Mouse (Mus musculus): ENCODE data around the gene Gmnc. TPM values are rescaled to one million over a fixed set of nuclear protein-coding genes. Genes with fewer than 3 reads are reported as not detected.

The Gmnc gene
- polyA plus RNA-seq (2015; fragmentation: Nextera tagmentation; extraction: Ambion mirVana): 0.44 and 0.77 TPM in 2 replicates

DNA sequence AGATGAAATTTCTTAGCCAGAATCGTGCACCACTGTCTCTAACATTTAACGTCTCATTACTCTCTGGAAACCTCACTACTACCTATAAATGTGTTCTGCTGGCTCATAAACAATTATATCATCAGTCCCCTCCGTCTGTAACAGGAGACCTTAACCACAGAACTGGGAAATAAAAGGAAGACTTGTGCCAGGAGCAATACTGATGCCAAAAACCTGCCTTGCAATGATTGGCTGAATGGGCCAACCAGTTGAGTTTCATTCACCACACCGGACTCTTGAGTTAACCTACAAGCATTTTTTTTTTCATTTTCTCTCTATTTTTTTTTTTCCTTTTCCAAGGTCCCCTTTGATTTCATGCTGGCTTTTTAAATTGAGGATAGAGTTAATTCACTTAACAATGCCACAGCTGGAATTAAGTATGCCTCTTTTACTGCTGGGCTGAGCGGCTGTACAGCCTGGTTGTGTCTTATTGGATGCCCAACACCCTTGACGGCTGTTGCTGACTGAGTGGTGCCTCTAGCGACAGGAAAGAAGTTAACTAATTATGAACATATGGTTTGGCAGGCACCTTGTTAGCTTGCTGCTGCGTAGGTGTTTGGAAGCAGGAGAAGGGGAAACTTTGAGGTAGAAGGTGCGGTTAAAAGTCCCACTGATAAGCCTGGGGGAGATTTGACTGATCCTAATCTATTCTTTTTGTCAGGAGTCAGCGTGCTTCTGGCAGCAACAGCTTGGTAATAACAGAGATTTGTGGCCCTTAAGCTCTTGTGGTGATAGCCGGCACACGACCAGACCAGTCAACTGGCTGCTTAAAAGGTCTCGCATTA, at the start of gene Gmnc:
Gene Gmnc (minus strand): TSS at position 176 of the 824 bp plus-strand sequence.
- Histone ChIP-seq H3K4me2 (no peak within 1 kb of the TSS), H3K36me3 (no peaks in the 10 kb centered on the region), H3K4me1 (no peaks in the 10 kb centered on the region), H3K9me3 (no peaks in the 10 kb centered on the region), H3K27ac (no peak within 1 kb of the TSS), H3K9ac (no peak within 1 kb of the TSS), H3K4me3 (no peak within 1 kb of the TSS), H3K27me3 (no peaks in the 10 kb centered on the region)
- ATAC-seq (ENCODE audit: borderline replicate concordance, extremely low read depth, low FRiP score, low TSS enrichment): no peak
- 55% methylated on average over 13 of the region's 13 CpGs for WGBS

DNA sequence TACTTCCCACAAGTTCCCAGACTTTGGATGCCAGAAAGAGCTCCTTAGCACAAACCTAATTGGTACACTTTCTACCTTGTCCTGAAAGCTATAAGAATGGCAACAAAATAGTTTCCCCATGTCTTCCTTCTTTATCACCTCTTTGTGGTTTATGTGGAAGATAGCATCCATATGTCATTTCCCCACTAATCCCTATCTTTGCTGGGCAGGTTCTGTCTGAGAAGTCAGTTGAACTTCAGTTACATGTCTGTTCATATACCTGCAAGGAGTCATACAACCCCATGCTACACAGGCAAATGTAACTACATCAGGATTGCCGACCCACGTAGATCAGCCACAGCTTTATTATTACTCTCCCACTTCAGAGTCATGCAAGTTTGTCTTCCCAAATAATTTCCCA, 35.8 kb upstream of the Gmnc start:
- H3K27me3 ChIP-seq: no peaks in the 10 kb centered on the region
- H3K4me3 ChIP-seq: no peak overlapping the region
- H3K4me2 ChIP-seq: no peak overlapping the region
- H3K9ac ChIP-seq: no peak overlapping the region
- H3K36me3 ChIP-seq: no peaks in the 10 kb centered on the region
- H3K4me1 ChIP-seq: no peaks in the 10 kb centered on the region
- H3K9me3 ChIP-seq: no peaks in the 10 kb centered on the region
- ATAC-seq (ENCODE audit: borderline replicate concordance, extremely low read depth, low FRiP score, low TSS enrichment): no peak
- 97% methylated on average over 2 of the region's 2 CpGs for WGBS
- H3K27ac ChIP-seq: no peak overlapping the region

GRCm38 (mm10) chr16:27026226-27026625, 34.8 kb upstream of the Gmnc start:
- ATAC-seq (ENCODE audit: borderline replicate concordance, extremely low read depth, low FRiP score, low TSS enrichment): no peak
- Histone ChIP-seq H3K4me3 (no peak overlapping the region), H3K9me3 (no peaks in the 10 kb centered on the region), H3K9ac (no peak overlapping the region), H3K4me2 (no peak overlapping the region), H3K36me3 (no peaks in the 10 kb centered on the region), H3K27me3 (no peaks in the 10 kb centered on the region), H3K27ac (no peak overlapping the region), H3K4me1 (no peaks in the 10 kb centered on the region)
- WGBS: 60% methylated on average over 4 of the region's 4 CpGs

GRCm38 (mm10) chr16:27022746-27023145, 31.3 kb upstream of the Gmnc start:
- H3K27ac ChIP-seq: no peak overlapping the region
- no peaks in the 10 kb centered on the region for H3K4me1 ChIP-seq
- no peak overlapping the region for H3K4me3 ChIP-seq
- no peak for ATAC-seq (ENCODE audit: borderline replicate concordance, extremely low read depth, low FRiP score, low TSS enrichment)
- H3K9ac ChIP-seq: no peak overlapping the region
- no peaks in the 10 kb centered on the region for H3K9me3 ChIP-seq
- H3K27me3 ChIP-seq: no peaks in the 10 kb centered on the region
- H3K4me2 ChIP-seq: no peak overlapping the region
- no peaks in the 10 kb centered on the region for H3K36me3 ChIP-seq
- WGBS: 76% methylated on average over 2 of the region's 2 CpGs

- Histone ChIP-seq H3K9me3 (no peaks in the 10 kb centered on the region), H3K9ac (no peak overlapping the region), H3K36me3 (no peaks in the 10 kb centered on the region), H3K4me1 (no peaks in the 10 kb centered on the region), H3K27ac (no peak overlapping the region), H3K4me3 (no peak overlapping the region), H3K27me3 (no peaks in the 10 kb centered on the region), H3K4me2 (no peak overlapping the region)
- no peak for ATAC-seq (ENCODE audit: borderline replicate concordance, extremely low read depth, low FRiP score, low TSS enrichment)
- 37% methylated on average over 4 of the region's 4 CpGs for WGBS
Measured at GRCm38 (mm10) chr16:27017309-27017708, 25.9 kb upstream of the Gmnc start.

- 95% methylated on average over 1 of the region's 1 CpGs for WGBS
- no peaks in the 10 kb centered on the region for H3K36me3 ChIP-seq
- H3K9me3 ChIP-seq: no peaks in the 10 kb centered on the region
- no peaks in the 10 kb centered on the region for H3K4me1 ChIP-seq
- no peak overlapping the region for H3K9ac ChIP-seq
- H3K4me3 ChIP-seq: no peak overlapping the region
- H3K4me2 ChIP-seq: no peak overlapping the region
- H3K27me3 ChIP-seq: no peaks in the 10 kb centered on the region
- H3K27ac ChIP-seq: no peak overlapping the region
- ATAC-seq (ENCODE audit: borderline replicate concordance, extremely low read depth, low FRiP score, low TSS enrichment): no peak
Measured at GRCm38 (mm10) chr16:27002714-27003113, 11.3 kb upstream of the Gmnc start.

- no peak for ATAC-seq (ENCODE audit: borderline replicate concordance, extremely low read depth, low FRiP score, low TSS enrichment)
- Histone ChIP-seq H3K36me3 (no peaks in the 10 kb centered on the region), H3K9ac (no peak overlapping the region)
Measured at GRCm38 (mm10) chr16:26999563-26999962, 8.1 kb upstream of the Gmnc start.

DNA sequence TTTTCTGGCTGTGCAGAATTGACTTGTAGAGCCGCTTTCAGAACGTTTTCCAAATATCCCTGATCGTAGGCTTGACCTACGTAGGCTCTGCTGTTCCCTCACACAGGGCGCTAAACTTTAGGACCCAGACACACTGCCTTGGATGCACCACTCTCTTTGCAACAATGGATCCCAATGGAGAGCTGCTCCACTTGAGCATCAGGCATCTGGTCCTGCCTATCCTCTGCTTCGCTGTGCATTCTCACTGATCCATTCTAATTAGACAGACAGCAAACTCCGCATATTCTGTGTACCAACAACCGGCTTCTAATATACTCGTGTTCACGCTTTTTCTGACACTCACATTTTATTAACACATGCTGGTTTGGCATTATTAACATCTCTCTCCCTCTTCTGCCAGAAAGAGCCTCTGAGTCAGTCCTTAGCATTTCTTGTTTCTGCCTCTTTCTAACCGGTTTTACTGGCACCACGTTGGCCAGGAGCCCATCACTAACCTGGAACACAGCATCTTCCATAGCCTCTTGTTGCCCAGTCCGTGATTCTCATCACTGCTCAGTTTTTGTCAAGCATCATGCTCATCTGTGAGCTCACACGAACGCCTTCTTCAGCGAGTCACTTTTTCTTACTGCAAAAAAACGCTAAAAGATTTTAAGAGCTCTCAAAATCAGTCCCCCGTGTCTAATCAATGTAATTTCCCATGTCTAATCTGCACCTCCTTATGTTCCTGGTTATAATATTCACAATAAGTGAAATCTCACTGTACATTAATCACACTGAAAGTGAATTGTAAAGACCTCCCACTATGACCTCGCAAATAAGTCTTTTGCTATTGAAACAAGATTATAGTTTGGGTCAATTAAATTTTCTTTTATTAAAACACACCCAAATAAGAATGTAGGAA, 1.8 kb downstream of the Gmnc start:
- no peak overlapping the region for H3K27ac ChIP-seq
- H3K9ac ChIP-seq: no peak overlapping the region
- H3K4me1 ChIP-seq: no peaks in the 10 kb centered on the region
- no peaks in the 10 kb centered on the region for H3K36me3 ChIP-seq
- no peaks in the 10 kb centered on the region for H3K9me3 ChIP-seq
- no peak overlapping the region for H3K4me3 ChIP-seq
- 76% methylated on average over 19 of the region's 19 CpGs for WGBS
- no peak for ATAC-seq (ENCODE audit: borderline replicate concordance, extremely low read depth, low FRiP score, low TSS enrichment)
- no peak overlapping the region for H3K4me2 ChIP-seq
- H3K27me3 ChIP-seq: no peaks in the 10 kb centered on the region

More at GRCm38 (mm10) chr16:26999563-26999962, 8.1 kb upstream of the Gmnc start:
- H3K27ac ChIP-seq: no peak overlapping the region
- H3K9me3 ChIP-seq: no peaks in the 10 kb centered on the region
- no peaks in the 10 kb centered on the region for H3K27me3 ChIP-seq
- no peak overlapping the region for H3K4me3 ChIP-seq
- no peak overlapping the region for H3K4me2 ChIP-seq
- H3K4me1 ChIP-seq: no peaks in the 10 kb centered on the region
- 7% methylated on average over 2 of the region's 2 CpGs for WGBS

- no peak overlapping the region for H3K9ac ChIP-seq
- no peaks in the 10 kb centered on the region for H3K4me1 ChIP-seq
- H3K9me3 ChIP-seq: no peaks in the 10 kb centered on the region
- ATAC-seq (ENCODE audit: borderline replicate concordance, extremely low read depth, low FRiP score, low TSS enrichment): no peak
- H3K27me3 ChIP-seq: no peaks in the 10 kb centered on the region
- no peak overlapping the region for H3K27ac ChIP-seq
- WGBS: 83% methylated on average over 1 of the region's 1 CpGs
- no peak overlapping the region for H3K4me3 ChIP-seq
- no peak overlapping the region for H3K4me2 ChIP-seq
- H3K36me3 ChIP-seq: no peaks in the 10 kb centered on the region
Measured at GRCm38 (mm10) chr16:26988188-26988587, 3.3 kb downstream of the Gmnc start.

- H3K4me1 ChIP-seq: no peaks in the 10 kb centered on the region
Measured at GRCm38 (mm10) chr16:26985796-26986195, 5.7 kb downstream of the Gmnc start.

GRCm38 (mm10) chr16:26982112-26982511, 9.3 kb downstream of the Gmnc start:
- Histone ChIP-seq H3K4me2 (no peak overlapping the region), H3K9ac (no peak overlapping the region), H3K4me3 (no peak overlapping the region), H3K9me3 (no peaks in the 10 kb centered on the region), H3K36me3 (no peaks in the 10 kb centered on the region), H3K27me3 (no peaks in the 10 kb centered on the region), H3K27ac (no peak overlapping the region), H3K4me1 (no peaks in the 10 kb centered on the region)
- 37% methylated on average over 3 of the region's 3 CpGs for WGBS
- no peak for ATAC-seq (ENCODE audit: borderline replicate concordance, extremely low read depth, low FRiP score, low TSS enrichment)

More at GRCm38 (mm10) chr16:26985796-26986195, 5.7 kb downstream of the Gmnc start:
- no peak overlapping the region for H3K9ac ChIP-seq
- H3K4me3 ChIP-seq: no peak overlapping the region
- H3K27me3 ChIP-seq: no peaks in the 10 kb centered on the region
- H3K9me3 ChIP-seq: no peaks in the 10 kb centered on the region
- ATAC-seq (ENCODE audit: borderline replicate concordance, extremely low read depth, low FRiP score, low TSS enrichment): no peak
- WGBS: 80% methylated on average over 1 of the region's 1 CpGs
- H3K36me3 ChIP-seq: no peaks in the 10 kb centered on the region
- no peak overlapping the region for H3K27ac ChIP-seq
- H3K4me2 ChIP-seq: no peak overlapping the region

GRCm38 (mm10) chr16:26967967-26968366, 23.5 kb downstream of the Gmnc start:
- H3K9ac ChIP-seq: no peak overlapping the region
- H3K4me1 ChIP-seq: 0 out of 2 replicates have a peak, but pooled peaks cover 3% of the 10 kb centered on the region
- peaks cover 4% of the 10 kb centered on the region; the same call in 1 of the 2 replicates for H3K27me3 ChIP-seq
- peak overlapping the region; percentile 47 for H3K27ac ChIP-seq
- 3% methylated on average over 28 of the region's 28 CpGs for WGBS
- H3K36me3 ChIP-seq: no peaks in the 10 kb centered on the region
- H3K4me2 ChIP-seq: peak overlapping the region; percentile 55
- peak; percentile 65; the same call in 1 of the 2 replicates for ATAC-seq (ENCODE audit: borderline replicate concordance, extremely low read depth, low FRiP score, low TSS enrichment)
- peak overlapping the region; percentile 29 for H3K4me3 ChIP-seq
- H3K9me3 ChIP-seq: no peaks in the 10 kb centered on the region

All from lung, embryonic 15.5 days (tissue).